Mouse (Mus musculus) lung, adult 2 months (tissue): ENCODE results near the gene Afap1l2.

Experiments
- CTCF ChIP-seq: fragments of 200-500 bp; IDR thresholded peaks from 2 replicates; pipeline ENCODE4 v1.5.1; 2011; ENCODE audit warnings: mild to moderate bottlenecking, low read length, control low read depth; ENCODE audit not compliant: insufficient read depth
- POLR2A ChIP-seq: fragments of 200-500 bp; IDR thresholded peaks from 2 replicates; pipeline ENCODE4 v1.6.1; 2011; ENCODE audit warnings: low read depth, mild to moderate bottlenecking, control low read depth, low read length, borderline replicate concordance; ENCODE audit errors: extremely low read depth

GRCm38 (mm10) chr19:57028327-57029179, 20.5 kb upstream of the Afap1l2 start:
- TF ChIP-seq CTCF (peak; percentile 22; the same call in 1 of the 2 replicates), POLR2A (0 out of 2 replicates have a peak, but pooled peaks have one; percentile 1)
